Mouse (Mus musculus) ES-Bruce4 (cell line): ENCODE results near the gene Lcn6.

Source experiments
- CTCF ChIP-seq: IDR thresholded peaks from one replicate; pipeline ENCODE4 v1.8.1; 2011; ENCODE audit warnings: low read depth, low read length
- EP300 ChIP-seq: IDR thresholded peaks from 2 replicates; pipeline ENCODE4 v1.6.1; 2011; ENCODE audit warnings: low read depth, low read length; ENCODE audit not compliant: insufficient read depth
- POLR2A ChIP-seq: IDR thresholded peaks from one replicate; pipeline ENCODE4 v1.8.1; 2011; ENCODE audit warnings: low read length; ENCODE audit not compliant: insufficient read depth

DNA sequence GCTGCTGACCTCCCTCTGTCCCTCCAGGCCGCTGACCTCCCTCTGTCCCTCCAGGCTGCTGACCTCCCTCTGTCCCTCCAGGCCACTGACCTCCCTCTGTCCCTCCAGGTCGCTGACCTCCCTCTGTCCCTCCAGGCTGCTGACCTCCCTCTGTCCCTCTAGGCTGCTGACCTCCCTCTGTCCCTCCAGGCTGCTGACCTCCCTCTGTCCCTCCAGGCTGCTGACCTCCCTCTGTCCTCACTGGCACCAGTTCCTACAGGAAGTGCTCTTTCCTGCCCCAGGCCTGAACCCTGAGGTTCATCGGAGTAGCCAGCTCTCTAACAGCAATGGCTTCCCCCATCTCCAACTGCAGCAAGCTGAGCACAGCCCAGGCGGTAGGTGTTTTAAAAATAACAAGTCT lies 47.8 kb upstream of the Lcn6 start:
- TF ChIP-seq CTCF (no peak), EP300 (no peak), POLR2A (no peak)
